Mouse (Mus musculus): ENCODE data around the gene Prkar2b. TPM values are rescaled to one million over a fixed set of nuclear protein-coding genes. Genes with fewer than 3 reads are reported as not detected.

Gene Prkar2b
- total and polyA plus RNA-seq, 3 experiments: 15.7 to 154 (median 34.1) TPM

DNA sequence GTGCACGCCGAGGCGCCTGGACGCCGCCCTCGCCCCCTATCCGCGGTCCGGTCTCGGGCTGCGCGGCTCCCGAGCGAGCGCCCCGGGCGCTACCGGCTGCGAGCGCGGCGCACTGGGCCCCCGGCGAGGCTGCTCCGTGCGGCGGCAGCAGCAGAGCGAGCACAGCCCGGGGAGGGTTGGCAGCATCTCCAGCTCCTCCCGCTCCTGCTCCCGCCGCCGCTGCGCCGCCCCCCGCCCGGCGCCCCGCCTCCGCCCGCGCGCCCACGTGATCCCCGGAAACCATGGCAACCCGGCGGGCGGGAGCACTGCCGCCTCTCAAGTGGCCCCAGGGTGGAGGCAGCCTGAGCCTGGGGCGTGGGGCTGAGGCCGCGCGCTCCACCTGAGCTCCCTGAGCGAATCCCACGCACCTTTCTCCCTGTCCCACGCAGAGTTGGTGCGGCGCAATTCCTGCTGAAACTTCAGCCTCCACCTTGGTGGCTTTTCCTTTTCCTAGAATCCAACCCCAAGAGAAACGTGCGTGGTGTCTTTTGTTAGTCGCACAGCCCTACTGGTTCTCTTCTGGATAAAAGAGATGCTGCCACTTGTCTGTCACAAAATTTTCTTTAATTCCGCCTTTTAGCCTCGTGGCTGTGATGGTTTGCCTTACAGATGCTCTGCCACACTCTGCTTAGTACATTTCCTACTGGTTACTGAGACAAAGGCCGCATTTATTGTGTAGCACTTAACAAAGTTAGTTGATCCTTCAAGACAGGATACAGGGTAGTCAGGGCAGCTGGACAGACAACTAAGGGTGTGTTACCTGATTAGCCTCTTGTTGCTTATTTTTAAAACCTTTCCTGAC lies at the start of gene Prkar2b (continued):
- no peak for TF ChIP-seq ZKSCAN1 (IDR thresholded peaks at IDR 0.05; ENCODE audit: low read depth, low read length)
- 0 out of 2 replicates have a peak, but pooled peaks have one; percentile 53 for TF ChIP-seq TBP (IDR thresholded peaks at IDR 0.05; ENCODE audit: low read depth, low read length)
- TF ChIP-seq UBTF (IDR thresholded peaks at IDR 0.05; ENCODE audit: borderline replicate concordance, insufficient read depth, low read depth, low read length): peak; percentile 90; the same call in 1 of the 2 replicates
- TF ChIP-seq POLR2AphosphoS5 (IDR thresholded peaks at IDR 0.05; ENCODE audit: borderline replicate concordance, low read depth, low read length): no peak
- no peak for TF ChIP-seq GATA1 (IDR thresholded peaks at IDR 0.05; ENCODE audit: low read depth, low read length)

DNA sequence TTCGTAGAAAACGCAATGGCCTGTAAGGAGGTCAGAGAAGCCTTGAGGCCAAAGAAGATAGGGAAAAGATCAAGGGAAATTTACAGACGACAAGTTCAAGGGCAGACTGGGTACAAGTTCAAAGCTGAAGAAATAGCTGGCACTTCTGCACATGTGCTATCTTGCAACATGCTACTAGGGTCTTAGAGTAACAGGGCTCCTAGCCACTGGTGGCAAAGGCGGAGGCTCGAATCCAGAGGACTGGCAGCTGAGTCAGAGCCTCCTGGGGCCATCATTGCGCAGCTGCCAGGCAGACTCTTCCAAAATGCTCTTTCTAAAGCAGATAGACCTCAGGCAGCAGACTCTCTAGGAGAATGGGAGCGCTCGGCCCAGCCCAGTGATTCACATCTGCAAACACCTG lies 48.1 kb upstream of the Prkar2b start:
- Histone ChIP-seq H3K4me1 (ENCODE audit: control insufficient read depth in 1 of 2, insufficient read depth in 2 of 2, low read length in 2 of 2) (peaks cover 30 to 42% of the 10 kb centered on the region in 2 experiments), H3K9me3 (replicated peaks; ENCODE audit: insufficient read depth, low read length) (no peaks in the 10 kb centered on the region), H3K36me3 (ENCODE audit: control insufficient read depth in 1 of 2, insufficient read depth in 2 of 2, low read length in 2 of 2) (peaks cover 0 to 40% of the 10 kb centered on the region in 2 experiments; a peak in 2 of 4 replicates), H3K9ac (ENCODE audit: control insufficient read depth, low read depth, low read length, poor library complexity, severe bottlenecking) (no peak overlapping the region), H3K27ac (ENCODE audit: control insufficient read depth, low read depth, low read length) (no peak overlapping the region), H3K27me3 (ENCODE audit: control insufficient read depth in 1 of 2, insufficient read depth in 2 of 2, low read length in 2 of 2) (no peaks in the 10 kb centered on the region), H3K79me2 (ENCODE audit: control insufficient read depth, insufficient read depth, low read length, poor library complexity) (no peaks in the 10 kb centered on the region; the same call in 1 of the 2 replicates), H3K4me3 (ENCODE audit: control insufficient read depth in 1 of 2, insufficient read depth in 1 of 2, low read depth in 2 of 2, low read length in 2 of 2) (no peak overlapping the region)
- TF ChIP-seq MAX (IDR thresholded peaks at IDR 0.05; ENCODE audit: low read length) (no peak), ZKSCAN1 (IDR thresholded peaks at IDR 0.05; ENCODE audit: low read depth, low read length) (no peak), TBP (IDR thresholded peaks at IDR 0.05; ENCODE audit: low read depth, low read length) (no peak), MYC (IDR thresholded peaks at IDR 0.05; ENCODE audit: low read depth, low read length) (no peak), GABPA (IDR thresholded peaks at IDR 0.05; ENCODE audit: low read depth, low read length) (no peak), POLR2A (IDR thresholded peaks at IDR 0.05; ENCODE audit: control insufficient read depth in 1 of 2, insufficient read depth in 1 of 2, low read depth in 1 of 2, low read length in 2 of 2, poor library complexity in 1 of 2) (no peak), JUND (IDR thresholded peaks at IDR 0.05; ENCODE audit: low read depth, low read length) (no peak), ETS1 (IDR thresholded peaks at IDR 0.05; ENCODE audit: low read depth, low read length) (no peak), USF2 (IDR thresholded peaks at IDR 0.05; ENCODE audit: borderline replicate concordance in 1 of 2, insufficient read depth in 1 of 2, low read depth in 1 of 2, low read length in 2 of 2) (no peak), ZMIZ1 (IDR thresholded peaks at IDR 0.05; ENCODE audit: low read depth, low read length) (no peak), NELFE (IDR thresholded peaks at IDR 0.05; ENCODE audit: low read depth, low read length) (no peak), CHD1 (IDR thresholded peaks at IDR 0.05; ENCODE audit: low read depth, low read length) (no peak), RCOR1 (IDR thresholded peaks at IDR 0.05; ENCODE audit: low read depth, low read length) (no peak), SIN3A (IDR thresholded peaks at IDR 0.05; ENCODE audit: low read length) (no peak), POLR2AphosphoS2 (IDR thresholded peaks at IDR 0.05; ENCODE audit: low read length) (no peak), NRF1 (IDR thresholded peaks at IDR 0.05; ENCODE audit: insufficient read depth, low read depth, low read length, poor library complexity, severe bottlenecking) (no peak), GATA1 (IDR thresholded peaks at IDR 0.05; ENCODE audit: low read depth, low read length) (no peak)
- no peak for DNase-seq (ENCODE audit: low read depth, low spot score)

Measured in MEL (cell line).